Mouse (Mus musculus) heart, postnatal 0 days (tissue): ENCODE data around the gene Aldh18a1.

Source experiments
- CTCF ChIP-seq: IDR thresholded peaks from 2 replicates; pipeline ENCODE4 v1.5.1; 2016; ENCODE audit warnings: antibody characterized with exemption, control low read depth, low read depth
- EP300 ChIP-seq: IDR thresholded peaks from 2 replicates; pipeline ENCODE4 v1.6.1; 2016; ENCODE audit warnings: antibody characterized with exemption, low read depth

GRCm38 (mm10) chr19:40632668-40633067 lies 44.4 kb upstream of the Aldh18a1 start:
- TF ChIP-seq EP300 (no peak), CTCF (no peak)
